Mouse (Mus musculus) ES-Bruce4 (cell line): ENCODE measurements around the gene Atf7.

Source experiments
- CTCF ChIP-seq: IDR thresholded peaks from one replicate; pipeline ENCODE4 v1.8.1; 2011; ENCODE audit warnings: low read depth, low read length
- POLR2A ChIP-seq: IDR thresholded peaks from one replicate; pipeline ENCODE4 v1.8.1; 2011; ENCODE audit warnings: low read length; ENCODE audit not compliant: insufficient read depth

DNA sequence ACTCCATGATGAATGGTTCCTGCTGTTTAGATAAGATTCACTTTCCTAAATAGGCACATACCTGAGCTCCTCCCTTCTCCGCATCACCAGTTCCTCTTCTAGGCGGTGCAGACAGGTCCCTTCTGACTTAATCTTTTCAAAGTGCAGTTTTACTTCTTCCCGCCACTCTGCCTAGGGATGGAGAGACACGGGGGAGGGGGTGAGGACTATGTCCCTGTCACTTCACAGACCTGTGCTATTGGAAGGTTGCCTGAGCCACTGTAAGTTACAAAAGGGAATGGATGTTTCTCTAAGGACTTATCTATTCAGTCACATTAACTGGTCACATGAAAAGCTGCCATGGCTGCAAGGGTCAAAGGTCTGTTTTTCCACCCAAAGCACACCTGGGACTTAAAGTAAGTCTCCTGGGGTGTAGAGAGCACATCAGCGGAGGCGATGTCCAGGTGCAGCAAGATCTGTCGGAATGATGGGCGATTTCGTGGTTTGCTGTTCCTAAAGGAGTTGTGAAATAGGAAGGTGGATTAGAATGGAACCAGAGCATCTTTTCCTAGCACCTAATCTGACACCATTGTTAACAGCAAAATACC lies 122.9 kb downstream of the Atf7 start:
- TF ChIP-seq CTCF (no peak), POLR2A (no peak)
